Mouse (Mus musculus): ENCODE measurements around the gene Pald1. TPM values are rescaled to one million over a fixed set of nuclear protein-coding genes. Genes with fewer than 3 reads are reported as not detected.

Gene Pald1
- polyA plus RNA-seq, 1 experiment: 69.1 TPM

GRCm38 (mm10) chr10:61312159-61312558 lies 71.2 kb downstream of the Pald1 start:
- no peak for DNase-seq
- TF ChIP-seq POLR2A (IDR thresholded peaks at IDR 0.05; ENCODE audit: borderline replicate concordance, extremely low read depth, low read depth, low read length) (no peak), CTCF (IDR thresholded peaks at IDR 0.05; ENCODE audit: insufficient read depth, low read length) (no peak)
- H3K4me3 ChIP-seq (replicated peaks; ENCODE audit: extremely low read depth, low read depth, low read length): no peak overlapping the region
- no peaks in the 10 kb centered on the region for H3K4me1 ChIP-seq (ENCODE audit: control insufficient read depth, insufficient read depth, low read length)
- WGBS: 74% methylated on average over 6 of the region's 6 CpGs

GRCm38 (mm10) chr10:61308706-61309320 lies 74.5 kb downstream of the Pald1 start:
- TF ChIP-seq POLR2A (IDR thresholded peaks at IDR 0.05; ENCODE audit: borderline replicate concordance, extremely low read depth, low read depth, low read length) (no peak), CTCF (IDR thresholded peaks at IDR 0.05; ENCODE audit: insufficient read depth, low read length) (no peak)

DNA sequence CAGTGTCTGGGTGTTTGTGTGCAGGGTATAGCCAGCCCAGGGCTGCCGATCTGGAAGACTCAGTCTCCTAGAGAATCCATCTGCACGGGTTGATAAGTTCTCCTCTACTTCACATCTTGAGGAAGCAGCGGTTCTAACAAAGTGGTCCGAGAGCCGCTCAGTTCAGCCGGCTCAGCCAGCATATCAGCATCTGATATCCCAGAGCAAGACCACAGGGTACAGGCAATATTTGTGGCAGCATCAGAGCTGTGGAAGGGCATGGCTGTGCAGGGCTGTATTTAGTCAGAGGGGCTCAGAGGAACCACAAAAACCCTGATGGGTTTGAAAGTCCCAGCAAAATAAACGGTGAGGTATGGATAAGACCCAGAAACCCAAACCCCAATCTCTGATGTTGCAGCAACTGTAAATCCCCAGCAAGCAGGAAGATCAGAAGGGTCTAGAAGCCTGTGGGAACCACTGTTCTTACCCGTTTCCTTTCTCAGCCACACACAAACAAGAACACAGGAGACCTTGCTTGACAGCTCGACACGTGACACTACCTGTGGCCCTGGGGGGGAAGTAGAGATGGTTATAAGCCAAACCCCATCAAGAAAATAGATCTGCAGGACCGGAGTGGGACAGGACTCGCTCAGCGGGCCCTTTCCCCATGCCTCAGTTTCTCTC lies 77.3 kb downstream of the Pald1 start:
- 78% methylated on average over 13 of the region's 13 CpGs for WGBS
- no peaks in the 10 kb centered on the region; the same call in 1 of the 2 replicates for H3K4me1 ChIP-seq (ENCODE audit: control insufficient read depth, insufficient read depth, low read length)
- TF ChIP-seq CTCF (IDR thresholded peaks at IDR 0.05; ENCODE audit: insufficient read depth, low read length) (no peak), POLR2A (IDR thresholded peaks at IDR 0.05; ENCODE audit: borderline replicate concordance, extremely low read depth, low read depth, low read length) (no peak)
- DNase-seq: no peak
- H3K4me3 ChIP-seq (replicated peaks; ENCODE audit: extremely low read depth, low read depth, low read length): no peak overlapping the region

More at GRCm38 (mm10) chr10:61308706-61309320, 74.5 kb downstream of the Pald1 start:
- 61% methylated on average over 11 of the region's 12 CpGs for WGBS
- no peaks in the 10 kb centered on the region for H3K4me1 ChIP-seq (ENCODE audit: control insufficient read depth, insufficient read depth, low read length)
- no peak for DNase-seq
- no peak overlapping the region for H3K4me3 ChIP-seq (replicated peaks; ENCODE audit: extremely low read depth, low read depth, low read length)

DNA sequence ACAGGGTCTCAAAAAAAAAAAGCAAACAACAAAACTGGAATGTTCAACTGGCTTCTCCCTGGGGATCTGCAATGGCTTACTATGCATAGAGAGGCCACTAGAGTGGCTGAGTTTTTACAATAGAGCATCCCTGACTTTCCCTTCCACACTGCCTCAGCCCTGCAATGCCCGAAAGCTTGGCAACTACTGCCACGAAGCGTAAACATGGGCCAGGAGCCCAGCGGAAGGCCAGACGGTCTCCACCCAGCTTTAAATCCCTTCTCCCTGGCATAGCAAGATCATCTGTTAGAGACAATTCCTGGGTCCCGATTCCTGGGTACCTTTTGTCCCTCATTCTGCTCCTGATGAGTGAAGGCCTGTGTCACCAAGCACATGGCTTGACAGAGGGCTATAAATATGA lies 79.3 kb downstream of the Pald1 start:
- TF ChIP-seq CTCF (IDR thresholded peaks at IDR 0.05; ENCODE audit: insufficient read depth, low read length) (no peak), POLR2A (IDR thresholded peaks at IDR 0.05; ENCODE audit: borderline replicate concordance, extremely low read depth, low read depth, low read length) (no peak)
- WGBS: 52% methylated on average over 6 of the region's 6 CpGs

GRCm38 (mm10) chr10:61300996-61301395 lies 82.3 kb downstream of the Pald1 start:
- TF ChIP-seq CTCF (IDR thresholded peaks at IDR 0.05; ENCODE audit: insufficient read depth, low read length) (no peak), POLR2A (IDR thresholded peaks at IDR 0.05; ENCODE audit: borderline replicate concordance, extremely low read depth, low read depth, low read length) (no peak)
- Histone ChIP-seq H3K4me3 (replicated peaks; ENCODE audit: extremely low read depth, low read depth, low read length) (no peak overlapping the region), H3K4me1 (ENCODE audit: control insufficient read depth, insufficient read depth, low read length) (no peaks in the 10 kb centered on the region; the same call in 1 of the 2 replicates)
- DNase-seq: no peak
- 61% methylated on average over 3 of the region's 3 CpGs for WGBS

More for the DNA sequence above, 79.3 kb downstream of the Pald1 start:
- DNase-seq: no peak
- H3K4me3 ChIP-seq (replicated peaks; ENCODE audit: extremely low read depth, low read depth, low read length): no peak overlapping the region
- H3K4me1 ChIP-seq (ENCODE audit: control insufficient read depth, insufficient read depth, low read length): no peaks in the 10 kb centered on the region; the same call in 1 of the 2 replicates

- no peak for TF ChIP-seq POLR2A (IDR thresholded peaks at IDR 0.05; ENCODE audit: borderline replicate concordance, extremely low read depth, low read depth, low read length)
- no peak for TF ChIP-seq CTCF (IDR thresholded peaks at IDR 0.05; ENCODE audit: insufficient read depth, low read length)
- no peak within 1 kb of the TSS for H3K4me3 ChIP-seq (replicated peaks; ENCODE audit: extremely low read depth, low read depth, low read length)
- no peak for DNase-seq
- WGBS: 58% methylated on average over 7 of the region's 7 CpGs
- H3K4me1 ChIP-seq (ENCODE audit: control insufficient read depth, insufficient read depth, low read length): no peaks in the 10 kb centered on the region; the same call in 1 of the 2 replicates
Observed at GRCm38 (mm10) chr10:61297477-61297876, 85.9 kb downstream of the Pald1 start, which contains the start of gene Prf1. TSS of gene Prf1 (plus strand) at chr10:61297833.

GRCm38 (mm10) chr10:61296713-61297445 lies 86.5 kb downstream of the Pald1 start:
- TF ChIP-seq POLR2A (IDR thresholded peaks at IDR 0.05; ENCODE audit: borderline replicate concordance, extremely low read depth, low read depth, low read length) (no peak), CTCF (IDR thresholded peaks at IDR 0.05; ENCODE audit: insufficient read depth, low read length) (no peak)
- WGBS: 51% methylated on average over 8 of the region's 8 CpGs
- no peak overlapping the region for H3K4me3 ChIP-seq (replicated peaks; ENCODE audit: extremely low read depth, low read depth, low read length)
- H3K4me1 ChIP-seq (ENCODE audit: control insufficient read depth, insufficient read depth, low read length): no peaks in the 10 kb centered on the region; the same call in 1 of the 2 replicates
- no peak for DNase-seq

GRCm38 (mm10) chr10:61294242-61294641 lies 89.1 kb downstream of the Pald1 start:
- Histone ChIP-seq H3K4me3 (replicated peaks; ENCODE audit: extremely low read depth, low read depth, low read length) (no peak overlapping the region), H3K4me1 (ENCODE audit: control insufficient read depth, insufficient read depth, low read length) (no peaks in the 10 kb centered on the region; the same call in 1 of the 2 replicates)
- TF ChIP-seq POLR2A (IDR thresholded peaks at IDR 0.05; ENCODE audit: borderline replicate concordance, extremely low read depth, low read depth, low read length): no peak
- 59% methylated on average over 8 of the region's 8 CpGs for WGBS
- no peak for DNase-seq

DNA sequence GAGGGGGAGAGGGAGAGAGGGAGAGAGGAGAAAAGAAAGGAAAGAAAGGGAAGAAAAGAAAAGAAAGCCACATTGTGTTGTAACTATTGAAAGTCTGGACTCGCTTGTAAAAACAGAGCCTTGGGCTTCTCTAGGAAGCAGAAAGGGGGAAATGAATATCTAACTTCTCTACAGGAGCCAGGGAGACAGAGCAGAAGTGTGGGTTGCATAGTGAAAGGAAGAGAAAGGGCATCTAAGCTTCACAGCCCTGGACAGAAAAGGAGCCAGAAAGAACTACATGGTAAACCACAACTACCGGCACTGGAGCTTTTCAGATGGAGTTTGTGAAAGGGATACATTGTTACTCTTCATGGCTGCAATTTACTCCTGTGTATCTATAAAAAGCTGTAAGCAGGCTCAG lies 92.9 kb downstream of the Pald1 start:
- Histone ChIP-seq H3K4me1 (ENCODE audit: control insufficient read depth, insufficient read depth, low read length) (no peaks in the 10 kb centered on the region), H3K4me3 (replicated peaks; ENCODE audit: extremely low read depth, low read depth, low read length) (no peak overlapping the region)
- TF ChIP-seq CTCF (IDR thresholded peaks at IDR 0.05; ENCODE audit: insufficient read depth, low read length) (no peak), POLR2A (IDR thresholded peaks at IDR 0.05; ENCODE audit: borderline replicate concordance, extremely low read depth, low read depth, low read length) (no peak)
- DNase-seq: no peak
- 61% methylated on average over 2 of the region's 2 CpGs for WGBS

Data from lung, adult 2 months (tissue).